Mouse (Mus musculus) liver, embryonic 11.5 days (tissue): ENCODE data around the gene Nos1. TPM values are rescaled to one million over a fixed set of nuclear protein-coding genes. Genes with fewer than 3 reads are reported as not detected.

Experiments
- ATAC-seq: fragments of 200-750 bp; cut with Nextera tagmentation; replicated peaks from 2 replicates; pipeline ENCODE4 v1.8.0; 2017; ENCODE audit warnings: moderate number of reproducible peaks, mild to moderate bottlenecking, moderate TSS enrichment, moderate library complexity; ENCODE audit not compliant: low FRiP score
- DNase-seq: peaks from one replicate; pipeline ENCODE4 v3.0.0-alpha.2; 2017; ENCODE audit warnings: low spot score
- H3K27ac ChIP-seq: fragments of 300-500 bp; sonication (generic); 2 replicates; pipeline ENCODE4 v1.5.1; 2014; ENCODE audit warnings: mild to moderate bottlenecking, low read depth, low read length, control low read depth
- H3K27me3 ChIP-seq: fragments of 300-500 bp; sonication (generic); replicated peaks from 2 replicates; pipeline ENCODE4 v1.6.1; 2014; ENCODE audit warnings: low read length, mixed read lengths; ENCODE audit not compliant: control insufficient read depth, insufficient read depth
- H3K36me3 ChIP-seq: fragments of 300-500 bp; sonication (generic); 2 replicates; pipeline ENCODE4 v1.6.1; 2014; ENCODE audit warnings: mild to moderate bottlenecking, low read length, moderate library complexity, mixed read lengths; ENCODE audit not compliant: control insufficient read depth, insufficient read depth
- H3K4me1 ChIP-seq: fragments of 300-500 bp; sonication (generic); replicated peaks from 2 replicates; pipeline ENCODE4 v1.6.1; 2014; ENCODE audit warnings: low read length, mixed read lengths; ENCODE audit not compliant: control insufficient read depth, insufficient read depth
- H3K4me2 ChIP-seq: fragments of 300-500 bp; sonication (generic); 2 replicates; pipeline ENCODE4 v1.6.1; 2014; ENCODE audit warnings: mild to moderate bottlenecking, control low read depth, moderate library complexity
- H3K4me3 ChIP-seq: fragments of 300-500 bp; sonication (generic); 2 replicates; pipeline ENCODE4 v1.5.1; 2014; ENCODE audit warnings: low read depth, low read length, control low read depth
- H3K9ac ChIP-seq: fragments of 300-500 bp; sonication (generic); 2 replicates; pipeline ENCODE4 v1.6.1; 2014; ENCODE audit warnings: low read depth, low read length, control low read depth
- H3K9me3 ChIP-seq: fragments of 300-500 bp; sonication (generic); 2 replicates; pipeline ENCODE4 v1.6.1; 2016; ENCODE audit warnings: low read length, inconsistent platforms, mixed read lengths; ENCODE audit not compliant: control insufficient read depth
- WGBS: fragments of 180-500 bp; shearing (Covaris S2); extraction: QIAGEN DNeasy Blood & Tissue Kit; methylation state at CpG from one replicate; pipeline ENCODE4 v1.1.7; 2014; 5-methylcytosine and 5-hydroxymethylcytosine counted together
- polyA plus RNA-seq: library from polyadenylated mRNA; unstranded; fragments of >200 nt; fragmentation: Nextera tagmentation; extraction: Ambion mirVana; gene quantifications from 2 replicates; pipeline ENCODE4 v1.2.1, GENCODE M21; 2014

The Nos1 gene
- polyA plus RNA-seq, 1 experiment from 2014 or later, result 0.01 TPM

DNA sequence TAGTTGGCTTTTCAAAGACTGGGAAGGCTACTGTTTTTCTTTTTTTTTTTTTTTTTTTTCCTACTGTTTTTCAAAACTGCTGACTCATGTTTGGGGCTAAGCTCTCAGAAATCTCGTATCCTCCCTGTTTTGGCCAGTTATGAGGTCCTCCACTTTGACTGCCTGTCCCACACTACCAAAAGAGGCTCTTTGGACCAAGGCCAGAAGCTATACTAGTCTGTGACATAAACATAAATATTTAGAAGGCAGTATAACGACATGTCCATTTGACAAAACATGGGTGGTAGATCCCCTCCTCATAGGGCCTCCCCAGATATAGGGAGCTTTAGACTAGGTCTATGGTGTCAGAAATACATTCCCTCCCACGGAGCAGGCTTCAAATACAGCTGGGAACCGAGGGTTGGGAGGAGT, 186.8 kb downstream of the Nos1 start:
- Histone ChIP-seq H3K9me3 (no peaks in the 10 kb centered on the region), H3K27ac (no peak overlapping the region; the same call in 1 of the 2 replicates), H3K4me2 (no peak overlapping the region), H3K36me3 (no peaks in the 10 kb centered on the region), H3K27me3 (no peaks in the 10 kb centered on the region), H3K4me3 (no peak overlapping the region), H3K9ac (no peak overlapping the region), H3K4me1 (peaks cover 3% of the 10 kb centered on the region; the same call in 1 of the 2 replicates)
- WGBS, result 50% methylated on average over 4 of the region's 4 CpGs
- ATAC-seq (no peak), DNase-seq (no peak)

DNA sequence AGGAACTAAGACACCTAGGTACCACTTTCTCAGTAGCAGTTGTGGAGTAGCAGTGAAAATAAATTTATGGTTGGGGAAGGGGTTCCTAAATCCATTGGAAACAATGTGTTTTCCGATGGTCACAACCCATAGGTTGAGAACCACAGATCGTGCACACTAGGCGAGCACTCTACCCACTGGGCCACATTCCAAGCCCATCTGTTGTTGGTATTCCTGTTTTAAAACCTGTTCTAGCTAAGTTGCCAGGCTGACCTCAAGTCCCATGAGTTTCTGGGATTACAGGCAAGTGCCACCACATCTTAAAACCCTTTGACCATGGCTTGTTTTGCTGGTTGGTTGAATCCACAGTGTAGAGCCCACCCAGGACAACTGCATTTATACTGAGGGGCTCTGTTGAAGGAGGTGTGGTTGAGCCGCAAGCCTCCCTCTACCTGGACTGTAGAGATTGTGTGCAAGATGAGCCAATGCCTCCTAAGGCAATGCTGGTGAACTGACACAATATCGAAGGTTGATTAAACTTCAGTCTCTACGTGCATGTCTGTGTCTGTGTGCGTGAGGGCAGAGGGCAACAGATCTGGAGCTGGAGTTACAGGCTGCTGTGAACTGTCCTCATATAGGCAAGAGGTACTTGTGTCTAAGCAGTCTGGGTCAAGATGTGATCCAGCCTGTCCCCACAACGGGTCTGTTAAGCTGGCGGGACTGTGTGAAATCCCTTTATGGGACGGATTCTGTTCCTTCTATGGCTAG, 189.0 kb downstream of the Nos1 start:
- Histone ChIP-seq H3K4me1 (peaks cover 3% of the 10 kb centered on the region; the same call in 1 of the 2 replicates), H3K27ac (no peak overlapping the region), H3K4me3 (no peak overlapping the region), H3K9me3 (no peaks in the 10 kb centered on the region), H3K36me3 (no peaks in the 10 kb centered on the region), H3K9ac (no peak overlapping the region), H3K4me2 (no peak overlapping the region), H3K27me3 (no peaks in the 10 kb centered on the region)
- WGBS, result 83% methylated on average over 10 of the region's 10 CpGs
- DNase-seq, result no peak
- no peak for ATAC-seq

DNA sequence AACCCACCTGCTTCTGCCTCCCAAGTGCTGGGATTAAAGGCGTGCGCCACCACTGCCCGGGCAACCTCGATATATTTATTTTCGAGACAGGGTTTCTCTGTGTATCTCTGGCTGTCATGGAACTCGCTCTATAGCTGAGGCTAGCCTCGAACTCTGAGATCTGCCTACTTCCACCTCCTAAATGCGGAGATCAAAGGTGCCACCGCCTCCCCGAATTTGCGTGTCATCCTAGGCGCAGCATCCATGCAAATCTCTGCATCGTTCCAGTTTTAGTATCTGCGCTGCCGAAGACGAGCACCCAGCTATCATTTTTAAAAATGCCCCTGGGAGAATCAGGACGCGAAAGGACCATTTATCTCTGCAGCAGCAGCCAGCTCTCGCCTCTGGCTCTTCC, 195.4 kb downstream of the Nos1 start:
- H3K36me3 ChIP-seq, result peaks cover 8% of the 10 kb centered on the region
- peak overlapping the region; percentile 88 for H3K4me3 ChIP-seq
- no peaks in the 10 kb centered on the region for H3K27me3 ChIP-seq
- no peak for DNase-seq
- H3K27ac ChIP-seq, result no peak overlapping the region
- no peak; the same call in 1 of the 2 replicates for ATAC-seq
- peak overlapping the region; percentile 76 for H3K4me2 ChIP-seq
- no peaks in the 10 kb centered on the region for H3K9me3 ChIP-seq
- H3K9ac ChIP-seq, result no peak overlapping the region
- 22% methylated on average over 19 of the region's 19 CpGs for WGBS
- H3K4me1 ChIP-seq, result peaks cover 13% of the 10 kb centered on the region

DNA sequence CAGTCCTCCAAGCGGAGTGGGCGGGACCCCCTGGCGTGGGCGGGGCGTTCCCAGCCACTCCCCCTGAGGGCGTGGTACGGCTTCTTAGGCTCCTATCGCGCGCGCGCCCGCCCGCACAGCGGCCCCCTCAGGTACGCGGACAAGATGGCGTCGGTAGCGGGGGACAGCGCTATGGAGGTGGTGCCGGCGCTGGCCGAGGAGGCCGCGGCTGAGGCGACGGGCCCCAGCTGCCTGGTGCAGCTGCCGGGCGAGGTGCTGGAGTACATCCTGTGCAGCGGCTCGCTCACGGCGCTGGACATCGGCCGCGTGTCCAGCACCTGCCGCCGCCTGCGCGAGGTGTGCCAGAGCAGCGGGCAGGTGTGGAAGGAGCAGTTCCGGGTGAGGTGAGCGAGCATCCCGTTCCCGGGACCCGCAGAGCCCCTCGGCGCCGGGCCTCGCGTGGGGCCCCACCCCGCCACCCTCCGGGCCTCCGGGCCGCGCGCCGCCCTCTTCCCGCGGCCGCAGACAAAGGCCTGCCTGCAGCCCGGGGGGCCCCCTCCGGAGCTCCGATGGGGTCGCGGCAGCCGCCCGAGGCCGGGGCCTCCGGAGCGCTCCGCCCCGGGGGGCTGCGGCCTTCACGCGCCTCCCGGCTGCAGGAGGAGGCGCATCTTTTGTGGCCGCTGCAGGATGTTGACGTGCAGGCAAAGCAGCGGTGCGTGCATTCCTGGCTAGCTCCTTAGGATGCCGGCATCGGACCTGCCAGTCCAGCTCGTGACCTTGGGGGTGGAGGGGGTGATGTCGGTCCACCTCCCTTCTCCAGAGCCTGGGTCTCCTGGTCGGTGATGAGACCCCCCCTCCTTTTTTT, 196.0 kb downstream of the Nos1 start, which contains the start of gene Fbxo21:
TSS of gene Fbxo21 (plus strand) at position 74 of the 844 bp plus-strand sequence.
- no peaks in the 10 kb centered on the region for H3K9me3 ChIP-seq
- peaks cover 8% of the 10 kb centered on the region for H3K36me3 ChIP-seq
- peak within 1 kb of the TSS; percentile 76 for H3K4me2 ChIP-seq
- under 1% methylated on average over 82 of the region's 88 CpGs for WGBS
- ATAC-seq (peak; percentile 94), DNase-seq (peak; percentile 98)
- H3K9ac ChIP-seq, result peak within 1 kb of the TSS; percentile 84
- peak within 1 kb of the TSS; percentile 71 for H3K27ac ChIP-seq
- H3K4me1 ChIP-seq, result peaks cover 16% of the 10 kb centered on the region
- H3K4me3 ChIP-seq, result peak within 1 kb of the TSS; percentile 88
- H3K27me3 ChIP-seq, result no peaks in the 10 kb centered on the region

DNA sequence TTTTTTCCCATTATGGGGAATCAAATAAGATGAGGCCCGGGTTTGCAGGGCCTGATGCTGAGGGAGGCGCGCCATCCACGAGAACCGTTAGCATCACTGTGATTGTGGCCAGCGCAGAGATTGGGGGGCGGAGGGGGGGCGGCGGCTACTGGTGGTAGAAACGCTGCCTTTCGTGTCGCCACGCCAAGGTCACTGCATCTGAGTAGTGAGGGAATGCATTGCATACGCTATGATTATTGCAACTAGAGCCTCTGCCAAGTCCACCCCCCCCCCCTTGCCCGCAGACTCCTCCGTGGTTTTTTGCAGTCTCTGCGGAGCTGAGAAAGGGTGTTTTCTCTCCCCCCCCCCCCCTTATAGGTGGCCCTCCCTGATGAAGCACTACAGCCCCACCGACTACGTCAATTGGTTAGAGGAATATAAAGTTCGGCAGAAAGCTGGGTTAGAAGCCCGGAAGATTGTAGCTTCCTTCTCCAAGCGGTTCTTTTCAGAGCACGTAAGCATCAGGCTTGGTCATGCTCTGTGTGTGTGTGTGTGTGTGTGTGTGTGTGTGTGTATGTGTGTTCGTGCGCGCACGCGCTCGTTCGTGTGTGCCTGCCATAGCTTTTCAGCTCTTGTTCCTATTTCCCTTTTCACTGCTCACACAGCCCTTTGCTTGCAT, 196.8 kb downstream of the Nos1 start:
- peaks cover 16% of the 10 kb centered on the region for H3K4me1 ChIP-seq
- H3K9ac ChIP-seq, result peak overlapping the region; percentile 84
- peak overlapping the region; percentile 88 for H3K4me3 ChIP-seq
- DNase-seq, result no peak
- no peaks in the 10 kb centered on the region for H3K9me3 ChIP-seq
- no peak for ATAC-seq
- no peaks in the 10 kb centered on the region for H3K27me3 ChIP-seq
- H3K4me2 ChIP-seq, result peak overlapping the region; percentile 76
- H3K36me3 ChIP-seq, result peaks cover 11% of the 10 kb centered on the region
- H3K27ac ChIP-seq, result 0 out of 2 replicates have a peak overlapping the region, but pooled peaks have one; percentile 9
- 25% methylated on average over 29 of the region's 30 CpGs for WGBS

DNA sequence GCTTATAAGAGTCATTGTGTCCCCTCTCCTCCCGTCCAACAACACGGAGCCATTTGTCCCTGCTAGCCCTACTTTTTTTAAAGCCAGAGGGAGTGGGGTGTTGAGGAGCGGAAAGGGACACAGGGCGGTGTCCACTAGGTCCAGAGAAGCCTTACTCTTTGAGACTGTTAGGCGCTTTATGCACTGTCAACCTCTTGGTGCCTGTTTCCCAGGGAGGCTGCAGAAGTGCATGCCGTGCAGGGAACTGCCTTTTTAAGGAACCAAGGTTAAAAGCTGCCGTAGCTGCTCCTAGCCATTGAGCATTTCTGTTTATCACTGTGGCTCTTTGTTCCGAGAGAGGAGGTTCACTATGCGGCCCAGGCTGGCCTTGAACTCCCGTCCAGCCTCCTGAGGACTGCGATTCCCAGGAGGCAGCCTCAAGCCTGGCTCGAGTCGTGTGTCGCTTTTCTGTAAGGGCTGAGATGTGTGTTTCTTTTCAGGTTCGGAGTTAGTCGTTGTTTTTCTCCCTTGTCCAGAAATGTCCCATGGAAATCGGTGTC, 197.4 kb downstream of the Nos1 start:
- DNase-seq (no peak), ATAC-seq (no peak)
- WGBS, result 62% methylated on average over 17 of the region's 17 CpGs
- Histone ChIP-seq H3K4me1 (peaks cover 16% of the 10 kb centered on the region), H3K9ac (no peak overlapping the region), H3K27ac (0 out of 2 replicates have a peak overlapping the region, but pooled peaks have one; percentile 29), H3K9me3 (no peaks in the 10 kb centered on the region), H3K4me3 (peak overlapping the region; percentile 88), H3K27me3 (no peaks in the 10 kb centered on the region), H3K36me3 (peaks cover 14% of the 10 kb centered on the region), H3K4me2 (peak overlapping the region; percentile 76)

DNA sequence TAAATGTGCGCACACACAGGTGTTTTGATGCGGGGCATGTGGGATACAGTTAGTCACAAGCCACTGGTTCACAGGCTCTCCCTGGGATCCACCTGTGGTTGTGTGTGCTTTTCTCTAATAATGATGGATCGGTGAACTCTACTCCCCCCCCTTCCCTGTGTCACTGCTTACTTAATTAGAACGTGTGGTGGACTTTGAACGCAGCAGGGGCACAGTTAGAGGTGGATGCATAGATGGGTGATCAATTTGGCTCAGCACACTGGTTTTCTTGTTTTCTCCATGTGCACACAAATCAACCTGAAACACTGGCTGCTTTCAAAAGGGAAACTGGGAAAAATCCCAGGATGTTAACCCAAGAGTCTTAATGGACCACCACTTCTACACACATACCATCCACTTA, 198.2 kb downstream of the Nos1 start:
- H3K4me2 ChIP-seq, result peak overlapping the region; percentile 76
- no peak overlapping the region for H3K4me3 ChIP-seq
- no peak overlapping the region for H3K9ac ChIP-seq
- peaks cover 17% of the 10 kb centered on the region for H3K36me3 ChIP-seq
- H3K27ac ChIP-seq, result peak overlapping the region; percentile 10; the same call in 1 of the 2 replicates
- WGBS, result 76% methylated on average over 5 of the region's 5 CpGs
- peaks cover 16% of the 10 kb centered on the region for H3K4me1 ChIP-seq
- H3K9me3 ChIP-seq, result no peaks in the 10 kb centered on the region
- DNase-seq (no peak), ATAC-seq (no peak)
- H3K27me3 ChIP-seq, result no peaks in the 10 kb centered on the region

DNA sequence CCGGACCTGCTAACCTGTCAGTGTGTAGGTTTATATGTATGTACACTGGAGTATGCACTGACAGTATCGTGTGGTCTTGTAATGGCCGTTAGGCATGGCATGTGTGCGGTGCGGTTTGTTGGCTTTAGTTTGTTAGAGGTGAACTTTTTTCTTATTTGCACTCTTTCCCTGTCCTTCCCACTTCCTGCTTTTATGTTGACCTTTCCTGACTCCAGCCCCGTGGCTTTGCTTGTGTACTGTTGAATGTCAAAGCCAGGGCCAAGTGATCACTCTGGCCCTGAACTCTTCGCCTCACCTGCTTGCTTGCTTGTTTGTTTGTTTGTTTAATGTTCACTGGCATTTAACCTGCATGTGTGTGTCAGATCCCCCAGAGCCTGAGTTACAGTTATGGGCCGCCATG, 200.1 kb downstream of the Nos1 start:
- Histone ChIP-seq H3K27ac (no peak overlapping the region), H3K9ac (no peak overlapping the region), H3K4me2 (no peak overlapping the region), H3K9me3 (no peaks in the 10 kb centered on the region), H3K36me3 (peaks cover 25% of the 10 kb centered on the region), H3K4me3 (no peak overlapping the region), H3K27me3 (no peaks in the 10 kb centered on the region), H3K4me1 (peaks cover 25% of the 10 kb centered on the region)
- ATAC-seq (no peak), DNase-seq (no peak)
- 77% methylated on average over 8 of the region's 8 CpGs for WGBS
